20 mouse cellular contexts compared by ENCODE assay signal in genomic region chr12:79381489-79381888, GRCm38 (mm10).
DNase-seq lines count a peak whose midpoint lies in the region; ATAC-seq and TF ChIP-seq lines count a peak whose summit lies in the region.
"Had no signal": no experiment of that assay in that cellular context is flagged by ENCODE, and none has a peak within 500 bp of the region (broad histone marks: within the 10 kb centered on the region; RNA-seq: fewer than 3 reads in every experiment).

No protein-coding gene starts in this region.

- DNase-seq in stomach, postnatal 0 days (ENCODE audit: low spot score): no peak
- peak; percentile 14 for DNase-seq in MEL (ENCODE audit: low read depth, low spot score)
- no peak for DNase-seq in urinary bladder, adult 2 months (ENCODE audit: low spot score)
- DNase-seq in cerebellum, adult 11 months: no peak
- DNase-seq in heart, adult 18-20 months: no peak
- DNase-seq: adrenal gland, postnatal 14 days; cerebellum, adult 8-10 months; cerebellum, postnatal 14 days; embryo, embryonic 11 days; gastrocnemius, adult 2 months; gastrocnemius, postnatal 25 days; kidney, adult 11 months had no signal

- H3K9me3 ChIP-seq in stomach, embryonic 15.5 days: no peaks in the 10 kb centered on the region
- no peaks in the 10 kb centered on the region for H3K9me3 ChIP-seq in stomach, postnatal 0 days (ENCODE audit: control insufficient read depth, low read length)
- H3K9me3 ChIP-seq in MEL (replicated peaks; ENCODE audit: insufficient read depth, low read length): no peaks in the 10 kb centered on the region
- no peaks in the 10 kb centered on the region for H3K9me3 ChIP-seq in embryonic facial prominence, embryonic 15.5 days (replicated peaks)
- no peaks in the 10 kb centered on the region for H3K9me3 ChIP-seq in stomach, embryonic 16.5 days (replicated peaks; ENCODE audit: control insufficient read depth, low read length)
- H3K9me3 ChIP-seq: forebrain, embryonic 10.5 days; hindbrain, embryonic 15.5 days had no signal

- H3K27me3 ChIP-seq in stomach, embryonic 15.5 days (replicated peaks): no peaks in the 10 kb centered on the region
- no peaks in the 10 kb centered on the region for H3K27me3 ChIP-seq in stomach, postnatal 0 days (ENCODE audit: control insufficient read depth, insufficient read depth, low read length)
- no peaks in the 10 kb centered on the region for H3K27me3 ChIP-seq in MEL (ENCODE audit: control insufficient read depth in 1 of 2, insufficient read depth in 2 of 2, low read length in 2 of 2)
- H3K27me3 ChIP-seq in embryonic facial prominence, embryonic 15.5 days: no peaks in the 10 kb centered on the region
- H3K27me3 ChIP-seq in stomach, embryonic 16.5 days (ENCODE audit: control insufficient read depth, insufficient read depth, low read length): no peaks in the 10 kb centered on the region
- H3K27me3 ChIP-seq: CH12.LX; hindbrain, embryonic 15.5 days had no signal

- H3K4me3 ChIP-seq in stomach, embryonic 15.5 days (replicated peaks): no peak overlapping the region
- H3K4me3 ChIP-seq in stomach, postnatal 0 days (ENCODE audit: low read depth, low read length): no peak overlapping the region
- no peak overlapping the region for H3K4me3 ChIP-seq in MEL (ENCODE audit: control insufficient read depth in 1 of 2, insufficient read depth in 1 of 2, low read depth in 2 of 2, low read length in 2 of 2)
- H3K4me3 ChIP-seq in embryonic facial prominence, embryonic 15.5 days (replicated peaks): no peak overlapping the region
- no peak overlapping the region for H3K4me3 ChIP-seq in stomach, embryonic 16.5 days (replicated peaks; ENCODE audit: low read length)
- H3K4me3 ChIP-seq: erythroblast, embryonic 14.5 days; forebrain, embryonic 10.5 days; gastrocnemius, adult 2 months; hindbrain, embryonic 15.5 days had no signal

- WGBS in stomach, embryonic 15.5 days: 59% methylated on average over 3 of the region's 3 CpGs
- 62% methylated on average over 3 of the region's 3 CpGs for WGBS in stomach, postnatal 0 days
- WGBS in embryonic facial prominence, embryonic 15.5 days: 67% methylated on average over 3 of the region's 3 CpGs
- 58% methylated on average over 3 of the region's 3 CpGs for WGBS in stomach, embryonic 16.5 days

- H3K27ac ChIP-seq in stomach, embryonic 15.5 days: peak overlapping the region; percentile 17; the same call in 1 of the 2 replicates
- no peak overlapping the region for H3K27ac ChIP-seq in stomach, postnatal 0 days (replicated peaks)
- peak overlapping the region; percentile 12; the same call in 1 of the 2 replicates for H3K27ac ChIP-seq in MEL (ENCODE audit: control insufficient read depth, low read depth, low read length)
- H3K27ac ChIP-seq in embryonic facial prominence, embryonic 15.5 days (replicated peaks): peak overlapping the region; percentile 36; the same call in 1 of the 2 replicates
- H3K27ac ChIP-seq in stomach, embryonic 16.5 days (ENCODE audit: low read length): peak overlapping the region; percentile 21; the same call in 1 of the 2 replicates
- H3K27ac ChIP-seq: forebrain, embryonic 10.5 days; gastrocnemius, adult 2 months; hindbrain, embryonic 15.5 days had no signal

- H3K4me2 ChIP-seq in stomach, embryonic 15.5 days: no peak overlapping the region
- no peak overlapping the region for H3K4me2 ChIP-seq in stomach, postnatal 0 days (replicated peaks; ENCODE audit: low read depth)
- no peak overlapping the region for H3K4me2 ChIP-seq in embryonic facial prominence, embryonic 15.5 days (replicated peaks)
- H3K4me2 ChIP-seq in stomach, embryonic 16.5 days (ENCODE audit: low read depth, low read length): no peak overlapping the region
- H3K4me2 ChIP-seq: hindbrain, embryonic 15.5 days had no signal

- H3K4me1 ChIP-seq in stomach, embryonic 15.5 days: peaks cover 8% of the 10 kb centered on the region; the same call in 1 of the 2 replicates
- H3K4me1 ChIP-seq in stomach, postnatal 0 days (replicated peaks; ENCODE audit: control insufficient read depth, insufficient read depth): peaks cover 8% of the 10 kb centered on the region; the same call in 1 of the 2 replicates
- H3K4me1 ChIP-seq in MEL (ENCODE audit: control insufficient read depth in 1 of 2, insufficient read depth in 2 of 2, low read length in 2 of 2): peaks cover 13 to 16% of the 10 kb centered on the region in 2 experiments
- peaks cover 36% of the 10 kb centered on the region for H3K4me1 ChIP-seq in embryonic facial prominence, embryonic 15.5 days
- peaks cover 26% of the 10 kb centered on the region for H3K4me1 ChIP-seq in stomach, embryonic 16.5 days (ENCODE audit: control insufficient read depth, insufficient read depth, low read length)
- H3K4me1 ChIP-seq: hindbrain, embryonic 15.5 days had no signal

- no peak overlapping the region for H3K9ac ChIP-seq in stomach, embryonic 15.5 days
- no peak overlapping the region for H3K9ac ChIP-seq in stomach, postnatal 0 days (ENCODE audit: low read length)
- no peak overlapping the region for H3K9ac ChIP-seq in MEL (ENCODE audit: control insufficient read depth, low read depth, low read length, poor library complexity, severe bottlenecking)
- H3K9ac ChIP-seq in embryonic facial prominence, embryonic 15.5 days: no peak overlapping the region
- no peak overlapping the region for H3K9ac ChIP-seq in stomach, embryonic 16.5 days (ENCODE audit: low read length)
- H3K9ac ChIP-seq: hindbrain, embryonic 15.5 days had no signal

- H3K79me2 ChIP-seq in MEL (ENCODE audit: control insufficient read depth, insufficient read depth, low read length, poor library complexity): no peaks in the 10 kb centered on the region

- ATAC-seq in stomach, embryonic 15.5 days (ENCODE audit: insufficient read depth, low FRiP score, low read depth): no peak
- no peak for ATAC-seq in stomach, postnatal 0 days (ENCODE audit: low FRiP score, low TSS enrichment)
- ATAC-seq in embryonic facial prominence, embryonic 15.5 days (ENCODE audit: insufficient number of reproducible peaks, low FRiP score, low TSS enrichment, low read depth): no peak
- no peak for ATAC-seq in stomach, embryonic 16.5 days (ENCODE audit: insufficient read depth, low FRiP score)
- ATAC-seq: forebrain, embryonic 14.5 days had no signal

- no peak for TF ChIP-seq CTCF in stomach, postnatal 0 days (IDR thresholded peaks at IDR 0.05; ENCODE audit: low read depth)
- no peak for TF ChIP-seq CTCF in MEL (IDR thresholded peaks at IDR 0.05 in 2 of 3, conservative IDR thresholded peaks at IDR 0.05 in 1 of 3; ENCODE audit: control insufficient read depth in 1 of 3, insufficient read depth in 1 of 3, low read depth in 2 of 3, low read length in 3 of 3, poor library complexity in 1 of 3, severe bottlenecking in 1 of 3)

- no peak for TF ChIP-seq RAD21 in MEL (IDR thresholded peaks at IDR 0.05; ENCODE audit: low read depth, low read length)

- TF ChIP-seq POLR2A in MEL (IDR thresholded peaks at IDR 0.05; ENCODE audit: control insufficient read depth in 1 of 2, insufficient read depth in 1 of 2, low read depth in 1 of 2, low read length in 2 of 2, poor library complexity in 1 of 2): no peak

- no peaks in the 10 kb centered on the region for H3K36me3 ChIP-seq in stomach, embryonic 15.5 days
- no peaks in the 10 kb centered on the region for H3K36me3 ChIP-seq in stomach, postnatal 0 days (ENCODE audit: control insufficient read depth, insufficient read depth, low read length)
- H3K36me3 ChIP-seq in MEL (ENCODE audit: control insufficient read depth in 1 of 2, insufficient read depth in 2 of 2, low read length in 2 of 2): peaks cover 0 to 20% of the 10 kb centered on the region in 2 experiments; a peak in 2 of 4 replicates
- no peaks in the 10 kb centered on the region for H3K36me3 ChIP-seq in embryonic facial prominence, embryonic 15.5 days
- H3K36me3 ChIP-seq in stomach, embryonic 16.5 days (ENCODE audit: control insufficient read depth, insufficient read depth, low read length): no peaks in the 10 kb centered on the region
- H3K36me3 ChIP-seq: forebrain, embryonic 10.5 days; hindbrain, embryonic 15.5 days had no signal

- TF ChIP-seq EP300 in stomach, postnatal 0 days (optimal IDR thresholded peaks at IDR 0.05): no peak
- TF ChIP-seq EP300 in MEL (IDR thresholded peaks at IDR 0.05; ENCODE audit: low read depth in 1 of 2, low read length in 2 of 2): 0 out of 4 replicates have a peak, but pooled peaks of 1 of the 2 experiments have one; percentile 9

TF ChIP-seq in MEL, 35 proteins besides CTCF, POLR2A, EP300 and RAD21:
- no peak for TF ChIP-seq ZNF384 (IDR thresholded peaks at IDR 0.05; ENCODE audit: low read depth, low read length)
- no peak for TF ChIP-seq MAFK (IDR thresholded peaks at IDR 0.05; ENCODE audit: borderline replicate concordance, low read depth, low read length)
- TF ChIP-seq GATA1 (IDR thresholded peaks at IDR 0.05; ENCODE audit: low read depth, low read length): peak; percentile 22; the same call in 1 of the 2 replicates
- TF ChIP-seq MEF2A (IDR thresholded peaks at IDR 0.05; ENCODE audit: extremely low read depth, insufficient replicate concordance, low read depth, low read length, poor library complexity, severe bottlenecking): no peak
- no peak for TF ChIP-seq MXI1 (IDR thresholded peaks at IDR 0.05; ENCODE audit: low read depth, low read length)
- TF ChIP-seq HCFC1 (IDR thresholded peaks at IDR 0.05; ENCODE audit: low read depth, low read length): no peak
- no peak for TF ChIP-seq TBP (IDR thresholded peaks at IDR 0.05; ENCODE audit: low read depth, low read length)
- TF ChIP-seq SIN3A (IDR thresholded peaks at IDR 0.05; ENCODE audit: low read length): no peak; the same call in 1 of the 2 replicates
